Mouse (Mus musculus): Measurements from ENCODE around the gene Serpinb3b. TPM values are rescaled to one million over a fixed set of nuclear protein-coding genes. Genes with fewer than 3 reads are reported as not detected.
"Not testable (repeated sequence)": the region's sequence is repeated elsewhere in the genome, so short reads cannot be mapped to it uniquely, and the experiment has no call there.

Serpinb3b gene
- polyA plus RNA-seq (2014; fragmentation: Nextera tagmentation; extraction: Ambion mirVana): not detected in 2 replicates

DNA sequence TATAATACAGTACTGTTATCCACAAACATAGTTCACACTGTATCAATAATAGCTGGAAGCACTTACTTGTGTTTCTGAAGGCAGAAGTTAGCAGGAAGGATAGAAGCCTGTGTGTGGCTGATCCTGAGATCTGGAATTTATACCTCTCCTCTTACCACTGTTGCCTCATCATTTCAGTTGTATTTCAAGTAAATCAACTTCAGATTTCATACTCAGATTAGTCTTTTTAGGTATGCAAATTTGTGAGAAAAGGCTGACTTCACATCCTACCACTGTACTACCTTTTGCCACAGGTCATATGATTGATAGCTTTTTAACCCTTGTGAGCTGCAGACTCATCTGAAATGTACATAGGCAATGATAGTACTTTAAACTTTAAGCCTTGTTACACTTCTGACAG lies at the start of gene Serpinb3b, which contains the start of gene Serpinb3c:
TSS of gene Serpinb3b (minus strand) at position 101 of the 400 bp plus-strand sequence.
TSS of gene Serpinb3c (minus strand) at position 111 of the 400 bp plus-strand sequence.
- H3K4me2 ChIP-seq (ENCODE audit: low read depth, low read length); H3K9me3 ChIP-seq (replicated peaks; ENCODE audit: control insufficient read depth, low read length); H3K4me3 ChIP-seq (ENCODE audit: low read depth, low read length); H3K36me3 ChIP-seq (replicated peaks; ENCODE audit: control insufficient read depth, insufficient read depth, low read depth, low read length); H3K27me3 ChIP-seq (ENCODE audit: control insufficient read depth, insufficient read depth, low read length); H3K27ac ChIP-seq (replicated peaks; ENCODE audit: low read depth, low read length); H3K9ac ChIP-seq (replicated peaks; ENCODE audit: low read length); H3K4me1 ChIP-seq (ENCODE audit: control insufficient read depth, insufficient read depth, low read length); ATAC-seq (replicated peaks; ENCODE audit: insufficient number of reproducible peaks, low FRiP score, low TSS enrichment, low read depth); DNase-seq (ENCODE audit: low spot score): not testable (repeated sequence)

DNA sequence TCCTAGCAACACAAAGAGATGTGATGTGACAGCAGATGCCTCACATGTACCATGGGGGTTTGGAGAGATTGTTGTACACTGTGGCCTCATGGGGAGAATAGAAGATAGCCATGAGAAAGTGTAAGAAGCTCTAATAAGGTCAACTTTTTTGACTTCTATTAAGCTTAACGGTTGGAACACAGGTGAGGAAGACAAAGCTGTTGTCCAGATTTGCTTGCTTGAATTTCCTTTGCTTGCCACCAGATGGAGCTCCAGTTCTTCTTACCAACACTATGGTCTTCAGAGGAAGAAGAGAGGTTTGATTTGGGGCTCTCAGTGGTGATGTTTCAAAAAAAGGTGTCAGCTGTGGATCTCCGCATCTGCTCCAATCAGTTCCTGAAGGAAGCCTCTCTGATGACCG lies 35.0 kb downstream of the Serpinb3b start:
- not testable (repeated sequence) for H3K27ac ChIP-seq (replicated peaks; ENCODE audit: low read depth, low read length); H3K27me3 ChIP-seq (ENCODE audit: control insufficient read depth, insufficient read depth, low read length); H3K9me3 ChIP-seq (replicated peaks; ENCODE audit: control insufficient read depth, low read length); H3K9ac ChIP-seq (replicated peaks; ENCODE audit: low read length); ATAC-seq (replicated peaks; ENCODE audit: insufficient number of reproducible peaks, low FRiP score, low TSS enrichment, low read depth); H3K4me2 ChIP-seq (ENCODE audit: low read depth, low read length); H3K4me3 ChIP-seq (ENCODE audit: low read depth, low read length); H3K4me1 ChIP-seq (ENCODE audit: control insufficient read depth, insufficient read depth, low read length); H3K36me3 ChIP-seq (replicated peaks; ENCODE audit: control insufficient read depth, insufficient read depth, low read depth, low read length)
- DNase-seq (ENCODE audit: low spot score): peak; percentile 9
- 38% methylated on average over 3 of the region's 3 CpGs for WGBS

DNA sequence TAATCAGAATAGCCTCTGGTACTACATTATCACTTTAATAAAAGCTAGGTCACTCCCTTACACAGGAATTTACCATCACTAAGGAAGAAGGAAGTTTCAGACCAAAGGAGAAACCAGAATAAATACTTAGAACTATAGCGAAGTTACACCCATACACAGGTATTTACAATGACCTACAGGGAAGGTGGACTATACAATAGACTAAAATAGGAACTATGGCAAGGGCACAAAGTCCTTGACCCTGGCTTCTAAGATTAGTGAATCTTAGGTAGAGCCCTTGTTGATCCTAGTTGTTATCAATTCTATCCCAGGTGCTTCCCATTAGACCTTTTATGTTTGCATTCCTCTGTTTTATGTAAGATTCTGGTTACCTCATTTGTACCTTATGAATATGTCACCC lies 60.9 kb downstream of the Serpinb3b start:
- DNase-seq (ENCODE audit: low spot score); H3K4me3 ChIP-seq (ENCODE audit: low read depth, low read length); H3K27me3 ChIP-seq (ENCODE audit: control insufficient read depth, insufficient read depth, low read length); H3K9ac ChIP-seq (replicated peaks; ENCODE audit: low read length); H3K9me3 ChIP-seq (replicated peaks; ENCODE audit: control insufficient read depth, low read length); ATAC-seq (replicated peaks; ENCODE audit: insufficient number of reproducible peaks, low FRiP score, low TSS enrichment, low read depth); H3K36me3 ChIP-seq (replicated peaks; ENCODE audit: control insufficient read depth, insufficient read depth, low read depth, low read length); H3K27ac ChIP-seq (replicated peaks; ENCODE audit: low read depth, low read length); H3K4me2 ChIP-seq (ENCODE audit: low read depth, low read length); H3K4me1 ChIP-seq (ENCODE audit: control insufficient read depth, insufficient read depth, low read length): not testable (repeated sequence)
- 93% methylated on average over 1 of the region's 1 CpGs for WGBS

DNA sequence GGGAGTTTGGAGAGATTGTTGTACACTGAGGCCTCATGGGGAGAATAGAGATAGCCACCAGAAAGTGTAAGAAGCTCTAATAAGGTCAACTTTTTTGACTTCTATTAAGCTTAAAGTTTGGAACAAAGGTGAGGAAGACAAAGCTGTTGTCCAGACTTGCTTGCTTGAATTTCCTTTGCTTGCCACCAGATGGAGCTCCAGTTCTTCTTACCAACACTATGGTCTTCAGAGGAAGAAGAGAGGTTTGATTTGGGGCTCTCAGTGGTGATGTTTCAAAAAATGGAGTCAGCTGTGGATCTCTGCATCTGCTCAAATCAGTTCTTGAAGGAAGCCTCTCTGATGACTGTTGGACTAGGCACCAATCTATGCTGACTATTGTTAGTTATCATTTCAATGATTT lies 150.7 kb downstream of the Serpinb3b start:
- H3K4me1 ChIP-seq (ENCODE audit: control insufficient read depth, insufficient read depth, low read length); H3K4me3 ChIP-seq (ENCODE audit: low read depth, low read length); H3K4me2 ChIP-seq (ENCODE audit: low read depth, low read length); H3K9me3 ChIP-seq (replicated peaks; ENCODE audit: control insufficient read depth, low read length); ATAC-seq (replicated peaks; ENCODE audit: insufficient number of reproducible peaks, low FRiP score, low TSS enrichment, low read depth); H3K27ac ChIP-seq (replicated peaks; ENCODE audit: low read depth, low read length); DNase-seq (ENCODE audit: low spot score); H3K36me3 ChIP-seq (replicated peaks; ENCODE audit: control insufficient read depth, insufficient read depth, low read depth, low read length); H3K9ac ChIP-seq (replicated peaks; ENCODE audit: low read length); H3K27me3 ChIP-seq (ENCODE audit: control insufficient read depth, insufficient read depth, low read length): not testable (repeated sequence)

Other genes starting within 250 kb of the Serpinb3b start
- not detected in 2 replicates for gene Serpinb3a, start 226.1 kb downstream of the Serpinb3b start, polyA plus RNA-seq (2014; fragmentation: Nextera tagmentation; extraction: Ambion mirVana)
- not detected in 2 replicates for gene Serpinb3d, start 194.9 kb downstream of the Serpinb3b start, polyA plus RNA-seq (2014; fragmentation: Nextera tagmentation; extraction: Ambion mirVana)
- not detected in 2 replicates for gene Serpinb3c, start within 50 bp of the Serpinb3b start, polyA plus RNA-seq (2014; fragmentation: Nextera tagmentation; extraction: Ambion mirVana)
- gene Serpinb11, start 82.8 kb upstream of the Serpinb3b start, polyA plus RNA-seq (2014; fragmentation: Nextera tagmentation; extraction: Ambion mirVana): not detected in 2 replicates
- gene Serpinb7, start 121.3 kb upstream of the Serpinb3b start, polyA plus RNA-seq (2014; fragmentation: Nextera tagmentation; extraction: Ambion mirVana): not detected in 2 replicates
- 0.18 and 0.47 TPM in 2 replicates for gene Serpinb2, start 233.1 kb upstream of the Serpinb3b start, polyA plus RNA-seq (2014; fragmentation: Nextera tagmentation; extraction: Ambion mirVana)